Mouse (Mus musculus): ENCODE measurements at regions not wholly inside any gene's neighbourhood (a gene's known extent, or its start where the extent isn't known, plus 50 kb on each side); places are given as distances from the start of the nearest gene placed in this dataset.
A peak's percentile ranks its signal among the peaks of the same experiment; 100 is the strongest.

GRCm38 (mm10) chr15:5554926-5555325 is 310.9 kb upstream of the Ptger4 start:
- H3K27ac ChIP-seq, result peak overlapping the region; percentile 53; the same call in 1 of the 2 replicates
- H3K4me1 ChIP-seq (replicated peaks), result peaks cover 17% of the 10 kb centered on the region

DNA sequence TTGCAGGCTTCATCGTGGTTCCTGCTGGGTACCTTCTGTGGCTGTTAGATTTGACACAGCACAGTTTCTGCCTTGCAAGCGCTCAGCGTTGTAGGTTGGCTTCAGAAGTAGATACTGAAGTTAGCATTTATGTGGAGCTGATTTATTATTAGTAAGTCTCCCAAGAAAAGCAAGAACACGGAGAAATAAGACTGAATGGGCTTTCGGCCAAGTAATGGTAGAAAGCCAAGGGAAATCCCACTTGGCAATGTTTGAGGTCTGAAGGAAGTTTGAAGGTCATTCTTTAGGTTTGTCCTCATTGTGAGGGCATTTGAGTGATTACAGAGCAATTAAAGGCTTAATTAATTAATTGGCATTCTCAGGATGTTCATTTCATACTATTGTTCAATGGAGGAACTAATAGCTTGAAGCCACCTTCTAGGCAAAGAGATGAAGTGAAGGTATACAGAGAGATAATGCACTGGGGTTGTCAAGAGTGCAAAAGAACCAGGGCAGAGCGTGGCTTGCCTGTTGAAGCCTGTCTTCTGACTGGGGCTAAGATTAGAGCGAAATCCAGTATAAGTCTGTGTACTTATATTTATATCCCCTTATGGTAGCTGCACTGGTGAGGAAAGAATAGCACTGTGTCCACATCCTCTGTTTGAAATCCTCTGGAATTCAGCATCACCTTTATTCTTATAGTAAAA is 311.5 kb upstream of the Ptger4 start:
- Histone ChIP-seq H3K27me3 (no peaks in the 10 kb centered on the region), H3K9me3 (replicated peaks) (no peaks in the 10 kb centered on the region), H3K27ac (peak overlapping the region; percentile 53), H3K4me3 (no peak overlapping the region), H3K4me1 (replicated peaks) (peaks cover 17% of the 10 kb centered on the region), H3K4me2 (0 out of 2 replicates have a peak overlapping the region, but pooled peaks have one; percentile 26), H3K9ac (no peak overlapping the region), H3K36me3 (no peaks in the 10 kb centered on the region)
- ATAC-seq (replicated peaks; ENCODE audit: insufficient number of reproducible peaks, insufficient read depth, low FRiP score, low read depth), result no peak
- WGBS, result 40% methylated on average over 7 of the region's 7 CpGs

More at GRCm38 (mm10) chr15:5554926-5555325, 310.9 kb upstream of the Ptger4 start:
- Histone ChIP-seq H3K4me2 (0 out of 2 replicates have a peak overlapping the region, but pooled peaks have one; percentile 26), H3K9ac (no peak overlapping the region), H3K4me3 (no peak overlapping the region), H3K27me3 (no peaks in the 10 kb centered on the region), H3K9me3 (replicated peaks) (no peaks in the 10 kb centered on the region), H3K36me3 (no peaks in the 10 kb centered on the region)
- no peak for ATAC-seq (replicated peaks; ENCODE audit: insufficient number of reproducible peaks, insufficient read depth, low FRiP score, low read depth)
- 66% methylated on average over 4 of the region's 4 CpGs for WGBS

GRCm38 (mm10) chr15:5561783-5562182 is 317.8 kb upstream of the Ptger4 start:
- Histone ChIP-seq H3K4me3 (no peak overlapping the region), H3K27ac (no peak overlapping the region), H3K9ac (no peak overlapping the region), H3K4me2 (no peak overlapping the region), H3K4me1 (replicated peaks) (no peaks in the 10 kb centered on the region; the same call in 1 of the 2 replicates), H3K9me3 (replicated peaks) (no peaks in the 10 kb centered on the region), H3K36me3 (no peaks in the 10 kb centered on the region), H3K27me3 (no peaks in the 10 kb centered on the region)
- 83% methylated on average over 4 of the region's 4 CpGs for WGBS
- no peak for ATAC-seq (replicated peaks; ENCODE audit: insufficient number of reproducible peaks, insufficient read depth, low FRiP score, low read depth)

GRCm38 (mm10) chr15:5574366-5574765 is 330.4 kb upstream of the Ptger4 start:
- no peak for ATAC-seq (replicated peaks; ENCODE audit: insufficient number of reproducible peaks, insufficient read depth, low FRiP score, low read depth)
- no peaks in the 10 kb centered on the region for H3K4me1 ChIP-seq (replicated peaks)
- H3K4me3 ChIP-seq, result no peak overlapping the region
- no peaks in the 10 kb centered on the region for H3K36me3 ChIP-seq
- no peak overlapping the region for H3K4me2 ChIP-seq
- H3K27ac ChIP-seq, result no peak overlapping the region
- H3K9ac ChIP-seq, result no peak overlapping the region
- H3K27me3 ChIP-seq, result no peaks in the 10 kb centered on the region
- no peaks in the 10 kb centered on the region for H3K9me3 ChIP-seq (replicated peaks)

GRCm38 (mm10) chr15:5579559-5579958 is 335.6 kb upstream of the Ptger4 start:
- Histone ChIP-seq H3K27ac (no peak overlapping the region), H3K4me2 (no peak overlapping the region), H3K36me3 (no peaks in the 10 kb centered on the region), H3K9me3 (replicated peaks) (no peaks in the 10 kb centered on the region), H3K4me3 (no peak overlapping the region), H3K4me1 (replicated peaks) (no peaks in the 10 kb centered on the region), H3K9ac (no peak overlapping the region), H3K27me3 (no peaks in the 10 kb centered on the region)
- ATAC-seq (replicated peaks; ENCODE audit: insufficient number of reproducible peaks, insufficient read depth, low FRiP score, low read depth), result no peak
- 59% methylated on average over 2 of the region's 2 CpGs for WGBS

GRCm38 (mm10) chr15:5580416-5580815 is 336.4 kb upstream of the Ptger4 start:
- H3K4me2 ChIP-seq, result no peak overlapping the region
- WGBS, result 96% methylated on average over 4 of the region's 4 CpGs
- no peak overlapping the region for H3K27ac ChIP-seq
- no peaks in the 10 kb centered on the region for H3K36me3 ChIP-seq
- no peak overlapping the region for H3K4me3 ChIP-seq
- H3K27me3 ChIP-seq, result no peaks in the 10 kb centered on the region
- no peaks in the 10 kb centered on the region for H3K9me3 ChIP-seq (replicated peaks)
- no peak overlapping the region for H3K9ac ChIP-seq
- no peaks in the 10 kb centered on the region for H3K4me1 ChIP-seq (replicated peaks)
- ATAC-seq (replicated peaks; ENCODE audit: insufficient number of reproducible peaks, insufficient read depth, low FRiP score, low read depth), result no peak

- Histone ChIP-seq H3K4me2 (no peak overlapping the region), H3K9ac (no peak overlapping the region), H3K36me3 (no peaks in the 10 kb centered on the region), H3K27ac (no peak overlapping the region), H3K27me3 (no peaks in the 10 kb centered on the region), H3K9me3 (replicated peaks) (no peaks in the 10 kb centered on the region), H3K4me3 (no peak overlapping the region), H3K4me1 (replicated peaks) (no peaks in the 10 kb centered on the region)
- 74% methylated on average over 2 of the region's 2 CpGs for WGBS
- no peak for ATAC-seq (replicated peaks; ENCODE audit: insufficient number of reproducible peaks, insufficient read depth, low FRiP score, low read depth)
These were observed 340.4 kb upstream of the Ptger4 start for GRCm38 (mm10) chr15:5584381-5584780.

DNA sequence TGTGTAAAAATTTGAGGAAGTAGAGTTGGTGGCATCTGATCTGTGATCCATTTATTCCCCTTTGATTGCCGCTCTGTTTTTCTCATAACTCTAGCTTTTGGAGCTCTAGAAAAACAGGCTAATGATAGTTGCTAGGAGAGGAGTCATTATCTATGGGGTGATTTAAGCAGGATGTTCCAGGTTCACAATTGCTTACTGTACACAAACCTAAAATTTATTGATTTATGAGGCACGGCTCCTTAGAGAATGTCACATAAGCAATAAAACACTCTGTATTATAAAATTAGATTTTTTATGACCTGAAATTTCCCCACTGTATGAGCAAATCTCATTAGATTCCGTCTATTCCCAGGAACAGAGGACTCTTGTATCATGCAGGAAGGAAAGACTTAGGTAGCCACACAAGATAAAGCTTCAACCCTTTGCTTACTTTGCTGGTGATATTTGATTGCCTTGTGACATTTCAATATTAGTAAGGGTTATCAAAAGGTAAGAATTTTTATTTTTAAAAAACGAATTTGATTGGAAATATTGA is 360.8 kb upstream of the Ptger4 start:
- no peak for ATAC-seq (replicated peaks; ENCODE audit: insufficient number of reproducible peaks, insufficient read depth, low FRiP score, low read depth)
- H3K9ac ChIP-seq, result no peak overlapping the region
- 0 out of 2 replicates have a peak, but pooled peaks cover 2% of the 10 kb centered on the region for H3K4me1 ChIP-seq (replicated peaks)
- no peaks in the 10 kb centered on the region for H3K36me3 ChIP-seq
- no peaks in the 10 kb centered on the region for H3K9me3 ChIP-seq (replicated peaks)
- H3K4me2 ChIP-seq, result no peak overlapping the region
- H3K27ac ChIP-seq, result no peak overlapping the region
- no peak overlapping the region for H3K4me3 ChIP-seq
- no peaks in the 10 kb centered on the region for H3K27me3 ChIP-seq
- WGBS, result 59% methylated on average over 4 of the region's 4 CpGs

DNA sequence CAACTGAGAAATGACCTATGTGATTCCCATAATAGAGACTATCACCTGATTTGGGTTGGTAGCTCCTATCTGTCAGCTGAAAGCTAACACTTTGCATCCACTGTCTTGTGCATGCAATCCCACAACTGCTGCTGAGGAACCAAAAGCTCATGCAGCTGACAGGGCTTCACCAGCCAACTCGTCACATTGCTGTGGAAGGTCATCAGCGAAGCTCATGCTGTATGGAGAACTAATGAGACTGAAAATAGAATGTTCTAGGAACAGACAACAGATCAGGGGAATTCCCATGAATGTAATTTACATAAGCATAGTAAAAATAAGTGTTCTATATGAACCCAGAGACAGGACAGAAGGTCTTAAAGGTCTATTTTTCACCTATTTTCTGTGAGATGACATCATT is 363.5 kb upstream of the Ptger4 start:
- WGBS, result 42% methylated on average over 2 of the region's 2 CpGs
- H3K27ac ChIP-seq, result no peak overlapping the region
- ATAC-seq (replicated peaks; ENCODE audit: insufficient number of reproducible peaks, insufficient read depth, low FRiP score, low read depth), result no peak
- no peaks in the 10 kb centered on the region for H3K27me3 ChIP-seq
- H3K36me3 ChIP-seq, result no peaks in the 10 kb centered on the region
- no peak overlapping the region for H3K4me2 ChIP-seq
- H3K9me3 ChIP-seq (replicated peaks), result no peaks in the 10 kb centered on the region
- H3K4me3 ChIP-seq, result no peak overlapping the region
- H3K9ac ChIP-seq, result no peak overlapping the region
- H3K4me1 ChIP-seq (replicated peaks), result 0 out of 2 replicates have a peak, but pooled peaks cover 2% of the 10 kb centered on the region

DNA sequence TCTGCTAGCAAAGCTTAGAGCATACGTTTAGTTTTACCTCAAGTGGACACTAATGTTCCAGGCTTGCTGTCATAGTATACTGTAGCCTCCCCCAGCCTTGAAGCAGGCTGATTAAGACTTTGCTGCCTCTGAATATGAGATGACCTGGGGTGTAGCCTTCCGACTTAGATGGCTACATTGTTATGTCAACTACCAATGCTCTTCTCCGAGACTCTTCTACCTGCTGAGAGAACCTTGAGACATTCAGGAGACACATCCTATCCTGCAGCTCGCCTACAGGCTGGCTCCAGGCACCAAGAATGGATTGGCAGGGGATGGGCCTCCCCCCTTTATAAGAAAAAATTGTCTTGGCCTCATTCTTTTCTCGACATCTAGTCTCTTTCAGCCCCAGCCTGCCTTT is 379.0 kb upstream of the Ptger4 start:
- Histone ChIP-seq H3K4me3 (no peak overlapping the region), H3K4me1 (replicated peaks) (no peaks in the 10 kb centered on the region), H3K9ac (no peak overlapping the region), H3K27me3 (no peaks in the 10 kb centered on the region), H3K4me2 (no peak overlapping the region), H3K27ac (no peak overlapping the region), H3K9me3 (replicated peaks) (no peaks in the 10 kb centered on the region), H3K36me3 (no peaks in the 10 kb centered on the region)
- 67% methylated on average over 5 of the region's 5 CpGs for WGBS
- ATAC-seq (replicated peaks; ENCODE audit: insufficient number of reproducible peaks, insufficient read depth, low FRiP score, low read depth), result no peak

GRCm38 (mm10) chr15:5625367-5625766 is 381.4 kb upstream of the Ptger4 start:
- ATAC-seq (replicated peaks; ENCODE audit: insufficient number of reproducible peaks, insufficient read depth, low FRiP score, low read depth), result no peak
- Histone ChIP-seq H3K4me2 (no peak overlapping the region), H3K4me3 (no peak overlapping the region), H3K9me3 (replicated peaks) (no peaks in the 10 kb centered on the region), H3K9ac (no peak overlapping the region), H3K4me1 (replicated peaks) (no peaks in the 10 kb centered on the region), H3K27ac (no peak overlapping the region), H3K27me3 (no peaks in the 10 kb centered on the region), H3K36me3 (no peaks in the 10 kb centered on the region)
- WGBS, result 81% methylated on average over 2 of the region's 2 CpGs

DNA sequence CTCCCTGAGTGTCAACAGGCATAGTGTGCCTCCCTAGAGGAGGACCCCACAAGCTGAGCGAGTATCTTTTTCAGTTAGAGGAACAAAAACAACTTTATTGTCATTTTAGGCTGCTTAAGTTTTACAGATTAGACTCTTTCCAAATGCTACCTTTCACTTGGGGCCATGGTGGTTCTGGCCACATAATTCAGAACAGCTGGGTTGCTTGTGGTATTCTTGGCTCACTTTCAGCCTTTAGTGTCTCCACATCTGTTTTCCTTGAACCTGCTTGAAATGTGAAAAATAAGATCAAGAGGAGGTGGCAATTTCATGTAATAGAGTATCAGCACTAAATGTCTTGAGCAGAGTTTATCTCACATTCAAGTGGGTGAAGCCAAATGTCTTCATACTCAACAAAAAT is 402.7 kb upstream of the Ptger4 start:
- H3K27ac ChIP-seq, result no peak overlapping the region
- H3K9ac ChIP-seq, result no peak overlapping the region
- H3K36me3 ChIP-seq, result no peaks in the 10 kb centered on the region
- no peak overlapping the region for H3K4me2 ChIP-seq
- H3K9me3 ChIP-seq (replicated peaks), result no peaks in the 10 kb centered on the region
- 50% methylated on average over 1 of the region's 1 CpGs for WGBS
- no peak overlapping the region for H3K4me3 ChIP-seq
- no peaks in the 10 kb centered on the region for H3K4me1 ChIP-seq (replicated peaks)
- H3K27me3 ChIP-seq, result no peaks in the 10 kb centered on the region
- no peak for ATAC-seq (replicated peaks; ENCODE audit: insufficient number of reproducible peaks, insufficient read depth, low FRiP score, low read depth)
